Mouse (Mus musculus): ENCODE measurements around the gene Tmem179.

The Tmem179 gene

GRCm38 (mm10) chr12:112516697-112517337 lies at the start of gene Tmem179:
Gene Tmem179, minus strand, starts transcription at chr12:112516747.
- DNase-seq = no peak

GRCm38 (mm10) chr12:112563011-112563410 lies 46.5 kb upstream of the Tmem179 start:
- no peak for DNase-seq

- no peak for DNase-seq
Observed at GRCm38 (mm10) chr12:112562462-112562861, 45.9 kb upstream of the Tmem179 start.

- DNase-seq = no peak
Observed at GRCm38 (mm10) chr12:112561163-112561562, 44.6 kb upstream of the Tmem179 start.

GRCm38 (mm10) chr12:112560176-112560797 lies 43.7 kb upstream of the Tmem179 start:
- DNase-seq = no peak

- no peak for DNase-seq
Observed at GRCm38 (mm10) chr12:112559671-112560070, 43.1 kb upstream of the Tmem179 start.

- no peak for DNase-seq
Observed at GRCm38 (mm10) chr12:112559231-112559630, 42.7 kb upstream of the Tmem179 start.

- no peak for DNase-seq
Observed at GRCm38 (mm10) chr12:112557219-112557618, 40.7 kb upstream of the Tmem179 start.

- no peak for DNase-seq
Observed at GRCm38 (mm10) chr12:112556531-112557060, 40.0 kb upstream of the Tmem179 start.

- no peak for DNase-seq
Observed at GRCm38 (mm10) chr12:112554900-112555299, 38.4 kb upstream of the Tmem179 start.

- no peak for DNase-seq
Observed at GRCm38 (mm10) chr12:112552520-112552919, 36.0 kb upstream of the Tmem179 start.

GRCm38 (mm10) chr12:112551861-112552375 lies 35.4 kb upstream of the Tmem179 start:
- peak; percentile 60 to 65 for DNase-seq

- DNase-seq = no peak
Observed at GRCm38 (mm10) chr12:112549287-112549686, 32.7 kb upstream of the Tmem179 start.

- no peak for DNase-seq
Observed at GRCm38 (mm10) chr12:112546110-112546509, 29.6 kb upstream of the Tmem179 start.

- no peak for DNase-seq
Observed at GRCm38 (mm10) chr12:112544946-112545701, 28.6 kb upstream of the Tmem179 start.

- DNase-seq = no peak
Observed at GRCm38 (mm10) chr12:112543941-112544340, 27.4 kb upstream of the Tmem179 start.

- peak; percentile 35 to 42 for DNase-seq
Observed at GRCm38 (mm10) chr12:112542920-112543300, 26.4 kb upstream of the Tmem179 start.

GRCm38 (mm10) chr12:112542257-112542919 lies 25.8 kb upstream of the Tmem179 start:
- no peak for DNase-seq

GRCm38 (mm10) chr12:112541483-112542091 lies 25.0 kb upstream of the Tmem179 start:
- DNase-seq = no peak

GRCm38 (mm10) chr12:112540321-112540720 lies 23.8 kb upstream of the Tmem179 start:
- DNase-seq = no peak

- DNase-seq = no peak
Observed at GRCm38 (mm10) chr12:112539466-112539965, 23.0 kb upstream of the Tmem179 start.

GRCm38 (mm10) chr12:112538356-112538755 lies 21.8 kb upstream of the Tmem179 start:
- no peak for DNase-seq

Measured in thymus, adult 18-20 months (tissue).